Mouse (Mus musculus) C2C12 (cell line): Measurements from ENCODE around the gene Sass6.

ENCODE experiments used
- CTCF ChIP-seq: IDR thresholded peaks from one replicate; pipeline ENCODE4 v1.5.1; 2011; ENCODE audit not compliant: control insufficient read depth, insufficient read depth, insufficient read length
- MAX ChIP-seq: IDR thresholded peaks from one replicate; pipeline ENCODE4 v1.6.1; 2011; ENCODE audit warnings: mild to moderate bottlenecking, control low read depth
- MYOD1 ChIP-seq: IDR thresholded peaks from one replicate; pipeline ENCODE4 v1.6.1; 2011; ENCODE audit warnings: low read depth; ENCODE audit not compliant: control insufficient read depth, insufficient read length

- TF ChIP-seq CTCF (no peak), MAX (no peak), MYOD1 (no peak)
These were observed 41.0 kb downstream of the Sass6 start for GRCm38 (mm10) chr3:116635799-116636198.
